Mouse (Mus musculus) heart, postnatal 14 days (tissue): ENCODE measurements around the gene Slc6a15. TPM values are rescaled to one million over a fixed set of nuclear protein-coding genes. Genes with fewer than 3 reads are reported as not detected.
A peak's percentile ranks its signal among the peaks of the same experiment; 100 is the strongest.

Experiments
- DNase-seq, 2 experiments: peaks; one replicate each; pipeline ENCODE4 v3.0.0; 2021 to 2022
- intact Hi-C: fragments of 180-260 bp; cut with DNase I; formaldehyde crosslinking; loops from one replicate; pipeline ENCODE4 v1.15.1; 2025
- long read RNA-seq, 2 experiments: library from polyadenylated mRNA; stranded (forward); transcript quantifications; one replicate each; pipeline ENCODE4 v2.0.0; 2021
- total RNA-seq, 2 experiments: library from RNA; stranded (reverse); gene quantifications; 2 replicates each; pipeline ENCODE4 v1.2.3; 2021

The Slc6a15 gene
- total RNA-seq, result under 1 TPM; 0.14 to 0.29 TPM
- long read RNA-seq, experiment 1, result 0 reads
- long read RNA-seq, experiment 2, result 0 reads

DNA sequence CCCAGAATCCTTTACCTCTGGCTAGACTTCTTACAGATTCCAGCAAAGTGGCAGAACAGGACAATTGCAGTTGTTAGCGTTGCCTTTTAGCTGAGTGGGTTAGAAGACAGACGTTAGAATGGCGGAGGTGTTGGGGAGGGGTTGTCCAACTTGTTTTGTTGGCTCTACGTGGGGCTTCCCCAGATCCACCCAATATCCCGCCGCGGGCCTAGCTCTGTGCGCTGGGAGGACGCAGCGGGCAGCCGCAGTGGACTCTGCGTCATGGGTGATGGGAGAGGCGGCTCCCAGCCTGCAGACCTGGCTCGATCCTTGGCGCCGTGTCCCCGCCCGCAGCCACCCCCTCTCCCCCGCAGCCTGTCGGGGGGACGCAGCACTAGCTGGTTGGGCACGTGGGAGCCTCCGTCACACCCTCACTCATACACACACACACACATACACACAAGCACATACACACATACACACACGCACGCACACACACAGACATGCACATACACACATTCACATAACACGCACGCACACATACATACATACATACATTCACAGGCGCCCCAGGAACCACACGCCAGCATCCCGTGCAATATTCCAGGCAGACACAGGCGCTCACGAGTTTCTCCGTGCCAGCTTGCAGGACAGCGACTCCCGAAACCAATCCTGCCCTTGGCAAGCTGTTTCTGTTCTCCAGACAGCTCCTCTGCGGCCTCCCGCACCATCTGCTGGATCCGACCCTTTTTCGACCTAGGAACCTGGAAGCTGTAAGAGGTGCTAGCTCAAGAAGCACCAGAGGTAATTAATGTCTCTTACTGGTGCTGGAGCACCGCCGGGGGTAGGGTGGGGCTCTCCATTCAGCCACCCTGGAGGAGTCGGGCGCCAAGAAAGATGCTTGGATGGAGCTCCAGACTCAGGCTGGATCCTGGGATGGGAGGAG is at the start of gene Slc6a15:
Slc6a15 (plus strand) TSS at position 413 of the 925 bp plus-strand sequence.
- intact Hi-C loops, result no loop called here
- peak in 1 of 2 experiments; percentile 1 for DNase-seq

- DNase-seq, result no peak
- intact Hi-C loops, result no loop called here
Observed at GRCm38 (mm10) chr10:103321941-103322340, 45.6 kb upstream of the Slc6a15 start.

DNA sequence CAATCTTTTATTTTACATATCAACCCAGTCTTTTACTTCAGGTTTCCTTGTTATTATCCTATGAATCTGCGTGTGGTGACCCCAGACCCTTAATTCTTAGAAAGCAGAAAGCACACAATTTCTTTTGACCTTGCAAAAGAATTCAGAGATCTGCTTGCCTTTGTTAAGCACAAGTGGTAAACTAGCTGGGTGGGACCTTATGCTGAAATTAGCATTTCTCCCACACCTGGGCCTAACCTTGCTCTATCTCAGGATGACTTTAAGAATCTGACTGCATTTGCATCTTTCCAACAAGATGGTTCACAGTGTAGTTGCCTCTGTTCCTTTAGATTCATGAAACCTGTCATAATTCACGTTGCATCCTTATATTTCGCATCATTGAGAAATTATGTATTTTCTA is 44.2 kb upstream of the Slc6a15 start:
- intact Hi-C loops, result no loop called here
- DNase-seq, result no peak

DNA sequence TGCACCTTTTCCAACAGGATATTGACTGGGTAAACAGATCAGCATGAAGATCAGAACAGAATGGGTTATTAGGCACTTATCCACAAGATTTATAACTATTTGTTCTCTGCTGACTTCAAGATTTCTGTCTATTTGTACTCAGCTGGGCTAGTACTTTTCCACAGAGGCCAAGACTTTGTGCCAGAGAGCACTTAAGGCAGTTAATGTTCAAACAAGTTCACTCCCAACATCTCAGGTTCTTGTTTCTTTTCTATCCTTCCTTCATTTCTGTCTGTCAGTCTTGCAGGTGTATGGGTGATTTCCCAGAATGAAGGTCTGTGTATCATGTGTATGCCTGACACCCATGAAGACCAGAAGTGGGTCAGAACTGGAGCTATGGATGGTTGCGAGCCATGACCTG is 33.3 kb upstream of the Slc6a15 start:
- DNase-seq, result no peak
- intact Hi-C loops, result no loop called here

GRCm38 (mm10) chr10:103339928-103340327 is 27.7 kb upstream of the Slc6a15 start:
- DNase-seq, result no peak
- intact Hi-C loops, result no loop called here

GRCm38 (mm10) chr10:103346797-103347196 is 20.8 kb upstream of the Slc6a15 start:
- intact Hi-C loops, result no loop called here
- no peak for DNase-seq

DNA sequence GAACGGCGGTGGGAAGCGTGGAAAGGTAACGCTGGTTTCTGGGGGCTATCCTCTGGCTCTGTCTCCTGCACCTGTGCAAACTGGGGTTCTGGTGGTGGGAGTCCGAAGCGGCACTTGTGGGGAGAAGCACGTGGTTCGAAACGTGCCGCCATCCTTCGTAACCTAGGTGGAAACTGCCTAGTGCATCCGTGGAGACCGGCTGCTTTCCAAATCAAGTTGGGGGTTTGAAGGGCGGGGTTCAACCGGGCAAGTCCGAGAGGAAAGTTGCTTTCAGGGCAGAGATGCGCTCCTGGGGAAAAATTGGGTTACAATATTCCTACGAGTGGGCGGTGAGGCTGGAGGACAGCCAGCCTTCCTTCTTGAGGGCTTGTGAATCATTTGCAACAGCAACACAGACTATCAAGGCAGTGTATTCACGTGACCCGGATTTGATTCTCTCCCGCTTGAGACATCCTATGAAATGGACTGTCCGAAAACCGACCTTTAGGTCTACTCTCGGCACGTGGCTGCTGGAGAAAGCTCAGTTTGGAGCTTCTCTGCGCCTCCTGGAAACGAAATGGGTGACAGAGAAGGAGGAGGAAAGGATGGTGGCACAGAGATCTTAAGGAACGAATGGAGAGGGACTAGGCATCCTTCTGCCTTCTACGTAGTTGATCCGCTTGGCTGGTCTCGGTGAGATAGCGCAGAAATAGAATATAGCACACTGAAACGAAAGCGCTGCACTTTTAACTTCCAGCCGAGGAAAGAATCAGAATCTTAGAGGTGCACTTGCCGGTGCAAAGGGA is 905 bp downstream of the Slc6a15 start:
- intact Hi-C loops, result no loop called here
- DNase-seq, result peak in 1 of 2 experiments; percentile 1

GRCm38 (mm10) chr10:103369081-103369420 is 1.5 kb downstream of the Slc6a15 start:
- intact Hi-C loops, result no loop called here
- DNase-seq, result peak in 1 of 2 experiments; percentile 26

DNA sequence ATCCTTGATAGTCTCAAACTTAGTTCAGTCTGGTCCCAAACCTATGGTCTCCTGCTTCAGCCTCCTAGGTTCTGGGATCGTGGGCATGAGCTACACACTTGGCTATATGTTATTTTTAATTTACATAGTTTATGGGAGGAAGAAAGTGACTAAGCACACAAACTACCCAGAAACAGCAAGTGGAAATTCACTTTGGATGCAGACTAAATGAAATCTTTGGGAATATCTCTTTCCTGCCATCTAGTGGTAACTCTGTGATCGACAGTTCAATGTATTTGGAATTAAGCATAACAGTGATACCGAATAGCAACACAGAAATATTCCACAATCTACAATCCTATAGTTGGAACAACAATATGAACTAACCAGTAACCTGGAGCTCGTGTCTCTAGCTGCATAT is 34.6 kb downstream of the Slc6a15 start:
- intact Hi-C loops, result loop anchor here (2.0 kb wide), 1 partner anchor 147 kb away; no protein-coding TSS in a partner anchor
- DNase-seq, result peak in 1 of 2 experiments; percentile 7

GRCm38 (mm10) chr10:103427717-103428116 is 60.1 kb downstream of the Slc6a15 start:
- DNase-seq, result no peak
- intact Hi-C loops, result no loop called here

DNA sequence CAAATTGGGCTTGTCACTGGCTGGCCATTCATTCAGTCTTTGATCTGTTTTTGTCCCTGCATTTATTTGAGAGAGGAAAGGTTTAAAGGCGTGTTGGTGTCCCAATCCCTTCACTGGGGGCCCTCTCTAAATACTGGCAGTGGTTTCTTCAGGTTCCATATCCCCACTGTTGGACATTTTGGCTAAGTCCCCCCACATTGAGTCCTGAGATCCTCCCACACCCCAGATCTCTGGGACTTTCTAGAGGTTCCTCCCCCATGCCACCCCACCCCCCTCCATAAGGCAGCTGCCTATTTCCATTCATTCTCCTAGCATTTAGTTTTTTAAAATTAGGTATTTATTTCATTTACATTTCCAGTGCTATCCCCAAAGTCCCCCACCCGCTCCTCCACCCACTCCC is 75.0 kb downstream of the Slc6a15 start:
- intact Hi-C loops, result no loop called here

GRCm38 (mm10) chr10:103443070-103443469 is 75.5 kb downstream of the Slc6a15 start:
- DNase-seq, result peak in 1 of 2 experiments; percentile 16
- intact Hi-C loops, result no loop called here

More for the DNA sequence above, 75.0 kb downstream of the Slc6a15 start:
- DNase-seq, result no peak

GRCm38 (mm10) chr10:103448340-103448739 is 80.8 kb downstream of the Slc6a15 start:
- intact Hi-C loops, result no loop called here
- no peak for DNase-seq

DNA sequence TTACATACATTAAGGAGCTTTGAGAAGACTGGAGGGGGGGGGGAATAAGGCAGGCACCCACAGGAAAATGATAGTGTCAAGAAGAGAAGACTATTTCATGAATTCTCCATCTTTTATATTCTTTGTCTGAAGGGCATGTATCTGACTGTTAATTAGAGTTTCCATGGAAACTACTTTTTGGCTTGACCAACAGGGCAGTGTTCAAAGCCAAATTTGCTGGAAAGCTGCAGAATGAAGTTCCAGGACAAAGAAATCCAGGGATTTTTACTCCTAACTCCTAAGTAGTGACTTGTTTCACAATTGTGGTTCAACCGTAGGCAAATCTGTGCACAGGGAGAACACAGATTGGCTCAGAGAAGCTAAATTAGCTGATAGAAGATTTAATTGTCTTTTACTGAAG is 90.3 kb downstream of the Slc6a15 start:
- intact Hi-C loops, result no loop called here
- no peak for DNase-seq

Other genes starting within 250 kb of the Slc6a15 start
- not detected for gene Lrriq1, start 131.5 kb upstream of the Slc6a15 start, total RNA-seq